Mouse (Mus musculus) thymus, postnatal 4 days (tissue): Measurements from ENCODE around the gene Smarcd1.

Source experiments
- DNase-seq: peaks from one replicate; pipeline ENCODE4 v3.0.0; 2021

The Smarcd1 gene

GRCm38 (mm10) chr15:99701999-99702900 lies at the start of gene Smarcd1:
Smarcd1 (plus strand) TSS chr15:99702129.
- peak; percentile 97 for DNase-seq

GRCm38 (mm10) chr15:99653291-99653690 lies 48.6 kb upstream of the Smarcd1 start:
- DNase-seq = no peak

DNA sequence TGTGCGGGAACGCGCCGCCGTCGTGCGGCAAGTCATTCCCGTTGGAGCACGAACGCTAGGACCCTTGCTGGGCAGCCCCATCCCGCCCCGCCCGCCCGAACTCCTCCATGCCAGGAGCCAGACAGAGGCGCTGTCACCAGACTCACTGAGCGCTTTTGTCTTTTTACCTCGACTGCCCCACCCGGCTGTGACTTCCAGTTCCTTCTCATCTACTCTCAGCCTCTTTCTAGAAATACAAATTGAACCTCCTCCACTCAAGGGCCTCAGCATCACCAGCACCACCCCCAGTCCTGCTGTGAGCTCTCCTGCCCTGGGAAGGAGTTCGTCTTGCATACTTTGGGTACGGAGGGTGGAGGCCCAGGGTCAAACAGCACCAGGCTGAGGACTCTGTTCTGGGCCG lies 48.1 kb upstream of the Smarcd1 start:
- DNase-seq = no peak

- no peak for DNase-seq
Observed at GRCm38 (mm10) chr15:99655956-99656355, 46.0 kb upstream of the Smarcd1 start.

DNA sequence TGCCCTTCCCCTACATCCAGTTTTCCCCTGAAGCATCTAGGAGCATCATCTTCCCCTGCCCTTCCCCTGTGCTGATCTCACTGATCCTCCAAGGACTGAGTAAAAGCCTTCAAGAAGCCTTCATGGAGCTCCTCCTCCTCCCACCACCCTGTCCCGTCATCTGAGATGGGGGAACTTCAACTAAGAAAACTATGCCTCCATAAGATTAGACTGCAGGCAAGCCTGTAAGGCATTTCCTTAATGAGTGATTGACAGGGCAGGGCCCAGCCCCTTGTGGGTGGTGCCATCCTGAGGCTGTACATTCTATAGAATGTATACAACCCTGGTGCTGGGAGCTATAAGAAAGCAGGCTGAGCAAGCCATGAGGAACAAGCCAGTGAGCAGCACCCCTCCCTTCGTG lies 43.5 kb upstream of the Smarcd1 start:
- DNase-seq = no peak

GRCm38 (mm10) chr15:99661121-99661830 lies 40.7 kb upstream of the Smarcd1 start:
- no peak for DNase-seq

- DNase-seq = no peak
Observed at GRCm38 (mm10) chr15:99662371-99662770, 39.6 kb upstream of the Smarcd1 start.

GRCm38 (mm10) chr15:99663964-99664599 lies 37.8 kb upstream of the Smarcd1 start:
- no peak for DNase-seq

DNA sequence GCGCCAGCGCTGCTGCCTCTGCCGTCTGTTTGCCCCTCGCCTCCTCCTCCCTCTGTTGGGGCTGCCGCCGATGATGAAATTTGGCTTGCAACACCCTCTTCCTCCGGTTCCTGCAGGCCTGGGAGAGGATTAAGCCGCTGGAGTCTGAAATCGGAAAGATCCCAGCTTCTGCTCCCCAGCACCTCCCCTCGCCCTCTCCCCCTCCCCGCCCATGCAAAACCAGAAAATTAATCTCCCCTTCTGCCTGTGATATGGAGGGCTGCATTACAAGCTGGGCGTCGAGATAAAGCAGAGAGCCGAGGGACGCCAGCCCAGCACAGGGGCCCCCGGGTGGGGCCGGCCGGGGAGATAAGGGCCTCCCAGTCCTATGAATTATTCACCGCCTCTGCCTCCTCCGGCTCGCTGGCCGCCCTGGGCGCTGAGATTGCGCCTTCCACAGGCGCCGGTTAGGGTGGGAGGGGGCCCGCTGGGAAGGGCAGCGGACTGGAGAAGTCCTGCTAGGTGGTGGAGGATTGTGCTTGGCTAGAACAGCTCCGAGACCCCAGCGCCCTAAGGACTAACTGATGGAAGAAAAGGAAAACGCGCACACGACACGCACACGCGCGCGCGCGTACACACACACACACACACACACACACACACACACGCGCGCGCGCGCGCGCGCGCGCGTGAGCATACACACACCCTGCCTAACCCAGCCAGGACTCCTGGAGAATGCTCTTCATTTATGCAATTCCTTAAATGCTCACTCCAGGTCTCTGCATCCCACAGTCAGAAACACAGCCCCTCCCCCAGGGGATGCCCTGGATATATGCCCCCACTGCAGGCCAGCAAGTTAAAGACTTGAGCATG lies 37.1 kb upstream of the Smarcd1 start:
- peak; percentile 36 for DNase-seq

DNA sequence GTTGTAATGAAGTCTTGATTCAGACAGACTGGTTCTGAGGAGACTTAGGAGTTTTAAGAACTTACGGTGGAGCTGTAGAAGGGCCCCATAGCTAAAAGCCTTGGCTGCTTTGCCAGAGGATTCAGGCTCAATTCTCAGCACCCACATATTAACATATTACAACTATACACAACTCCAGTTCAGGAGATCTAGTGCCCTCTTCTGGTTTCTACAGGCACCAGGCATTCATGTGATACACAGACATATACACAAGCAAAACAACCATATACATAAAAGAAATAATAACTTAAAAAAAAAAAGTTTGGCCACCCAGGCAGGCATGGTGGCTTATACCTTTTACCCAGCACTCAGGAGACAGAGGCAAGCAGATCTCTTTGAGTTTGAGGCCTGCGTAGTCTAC lies 34.4 kb upstream of the Smarcd1 start:
- DNase-seq = no peak

GRCm38 (mm10) chr15:99668881-99669280 lies 33.0 kb upstream of the Smarcd1 start:
- peak; percentile 86 for DNase-seq

DNA sequence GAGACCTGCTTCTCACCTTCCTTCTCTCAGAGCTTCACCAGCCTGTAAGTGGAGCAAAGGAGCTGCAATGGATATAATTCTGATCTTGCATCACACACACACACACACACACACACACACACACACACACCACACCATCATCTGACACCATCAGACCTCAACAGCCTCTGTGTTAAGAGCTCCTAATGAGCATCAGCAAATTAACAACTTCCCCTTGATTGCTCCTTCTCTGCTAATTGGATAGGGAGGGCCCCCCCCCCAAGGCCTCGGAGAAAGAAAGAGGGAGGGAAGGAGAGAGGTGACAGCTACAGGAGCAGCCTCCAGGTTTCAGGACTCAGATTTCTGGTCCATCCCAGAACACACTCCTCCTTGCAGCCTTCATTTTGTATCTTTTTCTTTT lies 32.5 kb upstream of the Smarcd1 start:
- DNase-seq = no peak

GRCm38 (mm10) chr15:99670154-99670821 lies 31.6 kb upstream of the Smarcd1 start, which contains the start of gene Asic1:
Asic1 (plus strand) TSS chr15:99670368.
- peak; percentile 52 for DNase-seq

- no peak for DNase-seq
Observed at GRCm38 (mm10) chr15:99670964-99671670, 30.8 kb upstream of the Smarcd1 start.

- no peak for DNase-seq
Observed at GRCm38 (mm10) chr15:99671783-99672182, 30.1 kb upstream of the Smarcd1 start.

DNA sequence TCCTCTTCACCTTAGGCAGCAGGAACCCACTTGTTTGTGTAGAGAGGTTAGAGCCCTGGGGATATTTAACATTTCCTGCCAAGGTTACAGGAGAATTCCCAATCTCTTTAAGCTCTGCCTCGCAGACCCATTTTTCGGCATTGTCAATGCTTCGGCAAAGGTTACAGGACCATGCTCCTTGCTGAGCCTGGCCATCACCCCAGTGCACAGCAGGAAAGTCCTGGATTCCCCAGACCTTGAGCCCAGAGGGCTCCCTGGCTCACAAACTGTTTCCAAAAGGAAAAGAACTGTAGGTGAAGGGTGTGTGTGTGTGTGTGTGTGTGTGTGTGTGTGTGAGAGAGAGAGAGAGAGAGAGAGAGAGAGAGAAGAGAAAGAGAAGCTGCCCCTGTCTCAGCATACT lies 27.1 kb upstream of the Smarcd1 start:
- DNase-seq = no peak

- DNase-seq = no peak
Observed at GRCm38 (mm10) chr15:99677089-99677488, 24.8 kb upstream of the Smarcd1 start.

GRCm38 (mm10) chr15:99678063-99678800 lies 23.7 kb upstream of the Smarcd1 start:
- peak; percentile 82 for DNase-seq

DNA sequence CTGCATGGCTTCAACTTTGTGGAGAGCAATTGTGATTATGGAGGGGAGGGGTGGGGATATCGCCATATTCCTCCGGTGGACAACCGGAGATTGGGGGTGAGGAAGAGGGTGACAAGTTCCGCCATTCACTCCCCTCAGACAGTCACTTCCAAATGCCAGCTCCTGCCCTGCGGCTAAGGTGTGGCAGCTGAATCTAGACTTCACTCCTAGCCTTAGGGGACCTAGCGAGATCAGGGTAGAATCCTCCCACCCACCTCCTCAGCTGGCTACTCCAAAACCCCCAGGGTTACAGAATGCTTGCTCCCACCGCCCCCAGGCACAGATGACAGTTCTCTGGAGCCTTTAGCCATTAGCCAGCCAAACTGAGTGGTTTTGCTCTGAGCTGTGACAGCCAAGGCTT lies 22.9 kb upstream of the Smarcd1 start:
- no peak for DNase-seq

DNA sequence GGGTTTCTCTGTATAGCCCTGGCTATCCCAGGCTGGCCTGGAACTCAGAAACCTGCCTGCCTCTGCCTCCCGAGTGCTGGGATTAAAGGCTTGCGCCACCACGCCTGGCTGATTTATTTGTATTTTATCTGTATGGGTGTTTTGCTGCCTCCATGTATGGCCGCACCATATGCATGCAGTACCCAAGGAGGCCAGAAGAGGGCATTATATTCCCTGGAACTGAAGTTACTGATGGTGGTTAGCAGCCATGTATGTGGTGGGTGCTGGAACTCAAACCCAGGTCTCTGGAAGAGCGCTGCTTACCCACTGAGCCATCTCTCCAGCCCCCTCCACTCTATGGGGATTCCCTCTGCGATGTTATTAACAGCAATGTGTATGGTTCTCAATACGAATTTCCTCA lies 19.0 kb upstream of the Smarcd1 start:
- peak; percentile 57 for DNase-seq

DNA sequence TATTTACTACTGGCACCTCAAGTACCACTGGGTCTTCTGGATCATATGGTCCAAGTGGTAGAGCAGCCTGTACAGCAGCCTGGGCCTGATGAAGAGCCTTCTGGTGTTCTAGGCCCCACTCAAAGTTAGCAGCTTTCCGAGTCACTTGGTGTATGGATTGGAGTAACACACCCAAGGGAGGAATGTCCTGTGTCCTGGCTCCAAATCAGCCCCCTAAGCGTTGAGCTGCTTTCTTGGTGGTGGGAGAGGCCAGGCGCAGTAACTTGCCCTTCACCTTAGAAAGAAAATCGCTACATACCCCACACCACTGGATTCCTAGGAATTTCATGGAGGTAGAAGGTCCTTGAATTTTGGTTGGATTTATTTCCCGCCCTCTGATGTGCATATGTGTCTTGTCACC lies 17.8 kb upstream of the Smarcd1 start:
- no peak for DNase-seq
